Mouse (Mus musculus) forebrain, embryonic 10.5 days (tissue): ENCODE data around the gene Ube2b. TPM values are rescaled to one million over a fixed set of nuclear protein-coding genes. Genes with fewer than 3 reads are reported as not detected.

Experiments used
- DNase-seq: peaks from one replicate; pipeline ENCODE4 v3.0.0-alpha.2; 2017; ENCODE audit warnings: low spot score; ENCODE audit errors: extremely low spot score
- H3K27ac ChIP-seq: fragments of 300-500 bp; sonication (generic); 2 replicates; pipeline ENCODE4 v1.5.1; 2016; ENCODE audit warnings: mild to moderate bottlenecking
- H3K27me3 ChIP-seq: fragments of 300-500 bp; sonication (generic); 2 replicates; pipeline ENCODE4 v1.6.1; 2016; ENCODE audit warnings: mild to moderate bottlenecking; ENCODE audit not compliant: poor library complexity, severe bottlenecking
- H3K36me3 ChIP-seq: fragments of 300-500 bp; sonication (generic); replicated peaks from 2 replicates; pipeline ENCODE4 v1.6.1; 2016; ENCODE audit warnings: mild to moderate bottlenecking, moderate library complexity
- H3K4me1 ChIP-seq: fragments of 300-500 bp; sonication (generic); 2 replicates; pipeline ENCODE4 v1.6.1; 2016
- H3K4me3 ChIP-seq: fragments of 300-500 bp; sonication (generic); 2 replicates; pipeline ENCODE4 v1.5.1; 2016; ENCODE audit warnings: mild to moderate bottlenecking, moderate library complexity
- H3K9me3 ChIP-seq: fragments of 300-500 bp; sonication (generic); 2 replicates; pipeline ENCODE4 v1.6.1; 2016; ENCODE audit warnings: mild to moderate bottlenecking, moderate library complexity
- WGBS: fragments of 180-500 bp; shearing (Covaris S2); methylation state at CpG from one replicate; pipeline ENCODE4 v1.1.7; 2016; 5-methylcytosine and 5-hydroxymethylcytosine counted together
- polyA plus RNA-seq: library from polyadenylated mRNA; unstranded; fragments of >200 nt; fragmentation: Nextera tagmentation; extraction: Ambion mirVana; gene quantifications from 2 replicates; pipeline ENCODE4 v1.2.1, GENCODE M21; 2016

Gene Ube2b
- polyA plus RNA-seq, 1 experiment from 2014 or later = 199 TPM

DNA sequence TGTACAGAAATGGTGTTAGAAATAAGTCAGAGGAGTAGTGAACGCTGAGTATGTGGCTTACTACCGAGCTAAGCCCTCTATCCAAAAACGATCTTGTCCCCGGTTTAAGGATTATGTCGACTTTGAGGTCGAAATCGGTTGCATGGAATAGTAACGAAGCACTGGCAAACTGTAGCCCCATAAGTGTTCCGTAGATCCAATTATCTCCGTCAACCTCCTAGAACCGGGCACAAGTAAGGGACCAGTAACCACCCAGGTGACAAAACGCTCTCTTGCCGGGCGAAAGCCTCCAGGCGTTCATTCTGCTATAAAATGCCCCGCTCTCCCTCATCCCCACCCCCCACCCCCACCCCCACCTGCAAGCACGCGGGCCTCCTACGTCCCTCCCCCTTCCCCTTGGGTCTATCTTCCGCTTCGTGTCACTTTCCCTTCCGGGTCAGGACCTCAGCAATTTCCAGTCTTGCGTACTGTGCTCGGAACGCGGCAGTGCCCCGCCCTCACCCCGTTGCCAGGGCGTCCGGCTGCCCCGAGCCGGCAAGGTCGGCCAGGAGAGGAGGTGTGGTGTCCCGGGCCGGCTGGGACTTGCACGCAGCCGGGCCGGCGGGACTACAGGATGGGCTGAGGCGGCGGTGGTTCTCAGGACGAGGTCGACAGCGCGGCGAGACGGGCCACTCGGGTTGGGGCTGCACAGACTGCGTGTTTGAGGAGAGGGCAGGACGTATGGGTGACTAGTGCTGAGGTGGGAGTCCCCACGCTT lies 3.4 kb upstream of the Ube2b start, which contains the start of gene Cdkl3:
Cdkl3 (plus strand) TSS at position 450 of the 757 bp plus-strand sequence.
- under 1% methylated on average over 51 of the region's 51 CpGs for WGBS
- peak; percentile 93 for DNase-seq
- peak within 1 kb of the TSS; percentile 93 for H3K27ac ChIP-seq
- no peaks in the 10 kb centered on the region for H3K9me3 ChIP-seq
- peaks cover 2% of the 10 kb centered on the region; the same call in 1 of the 2 replicates for H3K36me3 ChIP-seq
- H3K27me3 ChIP-seq = no peaks in the 10 kb centered on the region
- peak within 1 kb of the TSS; percentile 82 for H3K4me3 ChIP-seq
- peaks cover 38% of the 10 kb centered on the region for H3K4me1 ChIP-seq

DNA sequence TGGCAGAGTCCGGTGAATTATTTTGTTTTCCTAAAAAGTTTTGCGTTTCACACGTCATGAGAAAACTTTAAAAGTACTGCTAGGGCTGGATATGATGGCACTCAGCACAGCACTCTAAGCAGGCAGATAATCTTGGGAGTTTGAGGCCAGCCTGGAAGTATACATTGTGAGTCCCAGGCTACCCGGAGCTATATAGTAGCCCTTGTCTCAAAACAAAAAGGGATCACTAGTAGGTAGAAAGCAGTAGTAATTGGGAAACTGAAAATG lies 2.9 kb upstream of the Ube2b start:
- no peaks in the 10 kb centered on the region for H3K9me3 ChIP-seq
- H3K36me3 ChIP-seq = no peaks in the 10 kb centered on the region; the same call in 1 of the 2 replicates
- H3K4me1 ChIP-seq = peaks cover 44% of the 10 kb centered on the region
- no peak for DNase-seq
- H3K27ac ChIP-seq = peak overlapping the region; percentile 93
- no peaks in the 10 kb centered on the region for H3K27me3 ChIP-seq
- 25% methylated on average over 4 of the region's 4 CpGs for WGBS
- H3K4me3 ChIP-seq = peak overlapping the region; percentile 82

- Histone ChIP-seq H3K27ac (peak overlapping the region; percentile 93), H3K4me3 (peak overlapping the region; percentile 82), H3K4me1 (peaks cover 48% of the 10 kb centered on the region), H3K27me3 (no peaks in the 10 kb centered on the region), H3K36me3 (peaks cover 2% of the 10 kb centered on the region), H3K9me3 (no peaks in the 10 kb centered on the region)
- WGBS = 80% methylated on average over 13 of the region's 13 CpGs
- no peak for DNase-seq
Measured at GRCm38 (mm10) chr11:52002842-52003504, 2.4 kb upstream of the Ube2b start.

DNA sequence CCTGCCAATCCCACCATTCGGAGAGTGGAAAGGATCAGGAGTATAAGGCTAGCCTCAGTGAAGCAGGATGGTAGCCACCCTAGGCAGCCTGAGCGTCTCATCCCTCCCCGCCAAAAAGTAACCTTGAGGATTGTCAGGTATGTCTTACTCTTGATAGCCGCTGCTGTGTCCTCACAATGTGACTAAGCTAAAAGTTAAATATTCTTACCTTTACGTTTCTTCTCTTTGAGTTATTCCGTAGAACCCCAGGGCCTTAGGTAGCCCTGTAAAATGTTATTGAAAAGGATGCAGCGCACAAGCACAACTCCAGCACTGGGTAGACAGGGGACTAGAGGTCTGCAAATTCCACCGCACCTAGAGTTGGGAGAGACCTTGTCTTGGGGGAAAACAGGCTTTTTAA lies 1.3 kb upstream of the Ube2b start:
- Histone ChIP-seq H3K4me3 (peak overlapping the region; percentile 87; the same call in 1 of the 2 replicates), H3K9me3 (no peaks in the 10 kb centered on the region), H3K27ac (peak overlapping the region; percentile 99), H3K36me3 (peaks cover 13% of the 10 kb centered on the region), H3K27me3 (no peaks in the 10 kb centered on the region), H3K4me1 (peaks cover 56% of the 10 kb centered on the region)
- DNase-seq = no peak
- 95% methylated on average over 8 of the region's 8 CpGs for WGBS

DNA sequence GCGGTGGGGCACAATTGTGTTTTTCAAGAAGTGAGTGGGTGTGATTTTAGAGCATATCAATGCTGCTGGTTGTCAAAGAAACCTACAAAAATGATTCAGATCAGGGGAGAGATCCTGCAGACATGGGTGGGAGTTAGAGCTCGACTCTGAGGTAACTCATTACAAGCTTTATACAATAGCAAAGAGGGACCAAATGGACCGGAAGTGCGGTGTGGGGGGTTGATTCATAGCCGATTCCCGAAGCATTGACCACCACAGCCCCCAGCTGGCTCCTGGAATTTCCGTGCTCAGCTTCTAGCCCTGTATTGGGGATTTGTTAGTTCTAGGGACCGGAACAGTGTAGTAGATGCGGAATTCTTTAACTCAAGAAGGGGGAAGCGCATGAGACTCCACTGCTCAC lies 779 bp upstream of the Ube2b start:
- Histone ChIP-seq H3K9me3 (no peaks in the 10 kb centered on the region), H3K4me1 (peaks cover 56% of the 10 kb centered on the region), H3K27ac (peak overlapping the region; percentile 99), H3K4me3 (peak overlapping the region; percentile 87; the same call in 1 of the 2 replicates), H3K27me3 (no peaks in the 10 kb centered on the region), H3K36me3 (peaks cover 18% of the 10 kb centered on the region)
- no peak for DNase-seq
- 72% methylated on average over 10 of the region's 10 CpGs for WGBS

DNA sequence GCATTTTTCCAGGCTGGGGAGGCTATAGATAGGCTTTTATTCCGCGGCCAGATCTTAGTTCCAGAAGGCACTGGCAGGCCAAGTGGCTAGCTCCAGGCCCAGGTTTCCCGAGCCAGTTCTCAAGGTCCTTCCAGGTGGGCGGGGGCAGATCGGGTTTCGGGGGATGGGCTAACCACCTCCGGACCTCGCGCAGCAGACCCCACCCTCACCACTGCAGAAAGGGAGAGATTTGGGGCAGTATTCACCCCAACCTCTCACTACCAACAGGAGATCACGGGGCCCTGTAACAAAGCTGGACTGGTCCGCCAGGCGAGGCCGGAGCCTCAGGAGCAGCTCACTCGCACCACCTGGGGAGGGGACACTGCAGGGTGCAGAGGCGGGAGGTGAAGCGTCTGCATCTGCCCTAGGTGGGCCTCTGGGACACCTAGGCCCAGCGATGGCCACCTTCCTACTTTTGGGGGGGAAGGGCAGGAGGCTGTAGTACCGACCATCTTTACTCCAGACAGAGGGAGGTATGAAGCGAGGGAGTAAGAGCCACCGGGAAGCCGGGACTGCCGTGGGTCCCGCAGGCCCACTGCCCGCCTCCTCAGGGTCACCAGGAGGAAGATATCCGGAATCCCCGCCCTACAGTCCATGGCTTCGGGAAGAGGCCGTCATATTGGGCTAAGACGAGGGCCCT lies 812 bp downstream of the Ube2b start:
- H3K27ac ChIP-seq = peak overlapping the region; percentile 99
- DNase-seq = peak; percentile 64
- no peaks in the 10 kb centered on the region for H3K27me3 ChIP-seq
- peak overlapping the region; percentile 87 for H3K4me3 ChIP-seq
- peaks cover 34% of the 10 kb centered on the region for H3K36me3 ChIP-seq
- under 1% methylated on average over 29 of the region's 29 CpGs for WGBS
- H3K4me1 ChIP-seq = peaks cover 44% of the 10 kb centered on the region
- no peaks in the 10 kb centered on the region for H3K9me3 ChIP-seq

- H3K4me1 ChIP-seq = peaks cover 21% of the 10 kb centered on the region
- peaks cover 78% of the 10 kb centered on the region for H3K36me3 ChIP-seq
- no peak overlapping the region for H3K27ac ChIP-seq
- 97% methylated on average over 6 of the region's 6 CpGs for WGBS
- H3K4me3 ChIP-seq = no peak overlapping the region
- H3K9me3 ChIP-seq = no peaks in the 10 kb centered on the region
- no peak for DNase-seq
- no peaks in the 10 kb centered on the region for H3K27me3 ChIP-seq
Measured at GRCm38 (mm10) chr11:51971644-51972043, 28.9 kb downstream of the Ube2b start.

GRCm38 (mm10) chr11:51969511-51969910 lies 31.1 kb downstream of the Ube2b start:
- WGBS = 83% methylated on average over 2 of the region's 2 CpGs
- no peak overlapping the region for H3K4me3 ChIP-seq
- no peaks in the 10 kb centered on the region for H3K9me3 ChIP-seq
- DNase-seq = no peak
- no peaks in the 10 kb centered on the region for H3K27me3 ChIP-seq
- peaks cover 21% of the 10 kb centered on the region for H3K4me1 ChIP-seq
- H3K36me3 ChIP-seq = peaks cover 58% of the 10 kb centered on the region
- no peak overlapping the region for H3K27ac ChIP-seq

DNA sequence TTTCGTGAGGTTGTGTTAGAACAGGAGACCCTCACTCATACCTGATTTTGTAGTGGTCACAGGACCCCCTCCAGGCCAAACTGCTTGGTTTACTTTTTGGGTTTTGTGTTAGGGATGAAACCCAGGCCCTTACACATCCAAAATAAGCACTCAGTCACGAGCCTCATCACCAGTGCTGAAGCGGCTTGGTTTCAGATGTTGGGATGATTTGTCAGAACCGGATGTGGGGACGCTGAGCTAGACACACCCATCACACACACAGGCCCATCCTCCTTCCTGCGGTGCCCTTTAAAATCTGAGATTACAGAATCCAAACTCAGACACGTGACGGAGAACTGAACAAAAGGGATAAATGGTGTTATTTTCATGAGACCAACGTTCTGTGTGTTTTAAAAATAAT lies 31.7 kb downstream of the Ube2b start:
- Histone ChIP-seq H3K9me3 (no peaks in the 10 kb centered on the region), H3K4me1 (peaks cover 21% of the 10 kb centered on the region), H3K36me3 (peaks cover 52% of the 10 kb centered on the region), H3K27me3 (no peaks in the 10 kb centered on the region), H3K27ac (no peak overlapping the region), H3K4me3 (peak overlapping the region; percentile 75; the same call in 1 of the 2 replicates)
- no peak for DNase-seq
- 93% methylated on average over 9 of the region's 9 CpGs for WGBS

GRCm38 (mm10) chr11:51967443-51968401 lies 32.8 kb downstream of the Ube2b start, which contains the start of gene Cdkn2aipnl:
Cdkn2aipnl (plus strand) TSS chr11:51967661.
- H3K4me1 ChIP-seq = peaks cover 21% of the 10 kb centered on the region
- DNase-seq = peak; percentile 89
- H3K4me3 ChIP-seq = peak within 1 kb of the TSS; percentile 75
- peak within 1 kb of the TSS; percentile 89 for H3K27ac ChIP-seq
- no peaks in the 10 kb centered on the region for H3K27me3 ChIP-seq
- H3K36me3 ChIP-seq = peaks cover 40% of the 10 kb centered on the region
- no peaks in the 10 kb centered on the region for H3K9me3 ChIP-seq
- whole genome bisulfite sequencing = 3% methylated on average over 63 of the region's 63 CpGs

- H3K4me3 ChIP-seq = no peak overlapping the region
- H3K27me3 ChIP-seq = no peaks in the 10 kb centered on the region
- H3K27ac ChIP-seq = no peak overlapping the region
- DNase-seq = no peak
- 85% methylated on average over 5 of the region's 5 CpGs for WGBS
- H3K9me3 ChIP-seq = no peaks in the 10 kb centered on the region
- peaks cover 29% of the 10 kb centered on the region for H3K36me3 ChIP-seq
- peaks cover 21% of the 10 kb centered on the region for H3K4me1 ChIP-seq
Measured at GRCm38 (mm10) chr11:51966651-51967050, 33.9 kb downstream of the Ube2b start.

DNA sequence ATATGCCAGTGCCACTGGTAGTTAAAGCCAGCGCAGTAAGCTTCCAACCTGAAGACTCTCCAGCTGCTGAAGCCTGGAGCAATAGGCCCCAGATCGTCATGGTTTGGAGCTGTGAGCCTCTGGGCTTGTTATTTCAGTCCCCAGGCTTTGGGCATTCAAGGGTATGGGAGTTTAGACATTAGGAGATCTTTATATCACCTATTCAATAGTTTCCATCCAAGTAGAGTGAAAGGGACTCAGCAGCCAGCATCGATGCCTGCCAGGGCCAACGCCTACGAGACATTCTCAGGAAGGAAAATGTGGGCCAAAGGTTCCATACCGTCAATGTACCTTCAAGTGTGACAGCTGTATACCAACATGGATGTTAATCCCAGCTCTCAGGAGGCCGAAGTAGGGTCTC lies 38.3 kb downstream of the Ube2b start:
- Histone ChIP-seq H3K4me3 (no peak overlapping the region), H3K27ac (no peak overlapping the region), H3K36me3 (no peaks in the 10 kb centered on the region), H3K4me1 (peaks cover 3% of the 10 kb centered on the region), H3K27me3 (no peaks in the 10 kb centered on the region), H3K9me3 (no peaks in the 10 kb centered on the region)
- WGBS = 93% methylated on average over 7 of the region's 7 CpGs
- no peak for DNase-seq
